Mouse (Mus musculus): ENCODE results near the gene Tpsg1.

The Tpsg1 gene

DNA sequence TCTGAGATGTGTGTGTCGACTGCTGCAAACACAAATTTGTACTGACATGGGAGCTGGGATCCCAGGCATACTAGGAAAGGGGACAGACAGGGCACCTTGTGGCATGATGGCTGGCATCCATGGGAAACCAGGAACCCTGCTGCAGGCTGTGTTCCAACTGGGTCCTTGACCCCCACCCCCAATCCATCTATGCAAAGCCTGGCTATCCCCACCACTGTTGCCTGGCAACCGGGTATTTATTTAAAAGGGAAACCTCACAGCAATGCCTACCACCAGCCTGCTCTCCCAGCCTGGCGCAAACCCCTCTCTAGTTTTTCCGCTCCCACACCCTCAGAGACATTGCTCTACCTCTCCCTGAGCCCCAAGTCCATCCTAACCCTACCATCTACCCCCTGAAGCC, 38.3 kb downstream of the Tpsg1 start:
- no peak for DNase-seq (ENCODE audit: low read depth, low spot score)

GRCm38 (mm10) chr17:25408302-25408999, 39.4 kb downstream of the Tpsg1 start:
- DNase-seq (ENCODE audit: low read depth, low spot score): no peak

DNA sequence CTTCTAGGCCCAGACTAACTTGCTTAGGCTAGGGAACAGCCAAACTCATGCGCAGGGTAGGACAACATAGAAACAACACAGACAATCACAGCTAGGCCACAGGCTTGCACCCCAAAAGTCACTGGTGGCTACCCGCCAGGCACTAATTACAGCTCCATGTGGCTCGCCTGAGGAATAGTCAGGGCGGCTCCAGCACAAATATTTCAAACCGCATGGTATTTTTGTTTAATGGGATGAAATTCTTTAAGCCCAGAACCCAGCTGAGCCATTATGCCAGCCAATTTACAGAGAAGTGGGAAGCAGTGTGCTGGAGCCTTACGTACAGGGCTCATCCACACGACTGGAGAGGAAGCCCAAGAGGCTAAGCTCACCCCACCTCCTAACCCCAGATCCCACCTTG, 40.5 kb downstream of the Tpsg1 start:
- no peak for DNase-seq (ENCODE audit: low read depth, low spot score)

DNA sequence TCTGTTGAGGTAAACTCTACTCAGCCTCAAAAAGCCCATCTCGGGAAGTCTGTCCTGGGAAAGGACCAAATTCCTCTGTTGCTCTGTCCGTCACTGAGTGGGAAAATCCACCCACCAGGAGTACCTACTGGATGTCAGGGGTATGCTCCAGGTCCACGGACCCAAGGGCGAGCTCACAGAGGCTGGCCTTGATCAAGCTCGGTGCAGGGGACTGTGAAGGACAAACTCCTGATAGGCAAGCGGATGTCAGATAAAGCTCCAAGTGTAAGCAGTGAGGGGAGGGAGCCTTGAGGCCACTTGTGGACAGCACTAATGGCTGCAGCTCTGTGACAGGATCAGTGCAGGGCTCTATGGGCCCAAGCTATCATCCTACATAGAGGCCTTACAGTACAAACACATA, 41.1 kb downstream of the Tpsg1 start:
- DNase-seq (ENCODE audit: low read depth, low spot score): no peak

DNA sequence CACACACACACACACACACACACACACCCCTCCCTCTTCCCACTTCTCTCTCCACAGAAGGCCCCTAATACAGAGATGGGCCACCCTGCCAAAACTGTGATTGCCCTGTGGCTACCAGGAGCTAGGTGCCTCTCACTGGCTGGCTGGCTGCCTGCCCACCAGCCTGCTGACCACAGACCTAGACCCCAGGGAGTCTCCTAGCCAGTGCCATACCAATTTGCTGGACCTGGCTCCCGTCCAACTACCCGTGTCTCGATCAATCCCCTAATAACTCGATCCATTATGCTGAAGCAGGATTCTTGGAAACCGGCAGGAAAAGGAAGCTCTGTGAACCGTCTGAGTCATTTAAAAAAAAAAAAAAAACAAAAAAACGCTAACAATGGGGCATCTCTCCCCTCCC, 41.7 kb downstream of the Tpsg1 start:
- no peak for DNase-seq (ENCODE audit: low read depth, low spot score)

DNA sequence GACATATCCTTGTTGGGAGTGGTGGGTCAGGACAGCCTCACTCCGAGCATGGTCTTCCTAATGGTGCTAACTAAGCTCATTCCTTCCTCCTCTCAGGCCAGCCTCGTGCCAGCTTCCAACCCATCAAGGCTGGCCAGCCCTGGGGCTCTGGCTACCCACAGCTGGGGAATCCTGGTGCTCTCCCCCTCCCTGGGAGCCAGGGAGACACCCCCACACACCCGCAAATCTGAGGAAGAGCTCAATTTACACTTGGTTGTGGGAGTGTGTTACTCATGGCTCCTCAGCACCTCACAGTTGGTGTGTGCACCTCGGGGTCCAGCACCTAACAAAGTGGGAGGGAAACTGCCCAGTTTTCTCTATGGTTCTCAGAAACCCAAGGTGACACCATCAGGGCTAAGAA, 42.2 kb downstream of the Tpsg1 start:
- no peak for DNase-seq (ENCODE audit: low read depth, low spot score)

- DNase-seq (ENCODE audit: low read depth, low spot score): no peak
Observed at GRCm38 (mm10) chr17:25414209-25414608, 45.1 kb downstream of the Tpsg1 start.

DNA sequence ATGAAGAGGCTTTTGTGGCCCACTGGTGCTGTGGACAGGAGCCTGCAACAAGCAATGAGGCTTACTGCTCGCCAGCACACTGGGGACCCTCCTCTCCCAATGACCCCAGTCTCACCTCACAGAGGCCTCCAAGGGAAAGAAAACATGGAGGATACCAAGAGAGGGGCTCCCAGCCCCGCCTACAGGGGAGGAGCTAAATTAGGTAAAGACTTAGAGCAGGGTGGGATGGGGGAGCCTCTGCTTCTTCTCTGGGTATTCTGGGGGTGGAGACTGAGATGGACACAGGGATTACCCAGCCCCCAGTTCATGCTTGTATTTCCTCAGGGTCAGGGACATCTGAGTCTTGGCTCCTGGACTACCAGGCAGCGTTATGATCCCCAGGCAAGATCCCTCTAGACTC, 45.8 kb downstream of the Tpsg1 start:
- DNase-seq (ENCODE audit: low read depth, low spot score): no peak

GRCm38 (mm10) chr17:25415421-25415913, 46.4 kb downstream of the Tpsg1 start:
- no peak for DNase-seq (ENCODE audit: low read depth, low spot score)

- no peak for DNase-seq (ENCODE audit: low read depth, low spot score)
Observed at GRCm38 (mm10) chr17:25416219-25416618, 47.1 kb downstream of the Tpsg1 start.

DNA sequence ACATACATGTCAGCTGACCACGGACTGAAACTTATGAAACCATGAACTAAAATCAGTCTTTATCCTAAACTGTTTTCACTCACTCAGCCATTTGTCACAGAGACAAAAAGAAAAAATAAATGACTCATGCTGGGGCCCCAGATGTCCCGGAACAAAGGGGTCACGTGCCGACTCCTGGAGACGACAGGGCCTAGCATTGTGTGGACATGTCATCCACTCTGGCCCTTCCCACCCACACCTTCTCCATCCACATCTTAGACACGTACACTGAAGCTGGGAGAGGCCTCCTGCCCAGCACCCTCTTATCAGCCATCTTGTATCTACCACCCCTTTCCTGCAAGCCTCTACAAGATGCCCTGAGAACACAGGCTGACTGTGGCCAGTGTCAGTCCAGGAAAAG, 48.9 kb downstream of the Tpsg1 start:
- no peak for DNase-seq (ENCODE audit: low read depth, low spot score)

DNA sequence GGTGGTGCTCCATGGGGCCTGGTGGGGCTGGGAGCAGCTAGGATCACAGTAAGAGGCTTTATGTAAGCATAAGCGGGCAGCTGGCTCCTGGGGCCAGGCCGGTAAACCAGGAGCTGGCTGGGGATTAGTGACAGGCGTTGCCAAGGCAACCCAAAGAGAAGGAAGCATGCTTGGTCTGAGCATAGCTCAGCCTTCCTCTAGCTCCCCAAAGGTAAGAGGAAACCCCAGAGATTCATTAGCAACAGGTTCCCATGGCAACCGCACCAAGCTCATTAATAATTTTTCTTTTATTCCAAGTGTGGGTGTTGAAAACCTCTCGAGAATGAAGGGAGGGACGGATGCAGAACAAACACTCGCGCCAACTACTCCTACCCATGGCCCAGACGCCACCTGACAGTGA, 49.9 kb downstream of the Tpsg1 start:
- DNase-seq (ENCODE audit: low read depth, low spot score): no peak

DNA sequence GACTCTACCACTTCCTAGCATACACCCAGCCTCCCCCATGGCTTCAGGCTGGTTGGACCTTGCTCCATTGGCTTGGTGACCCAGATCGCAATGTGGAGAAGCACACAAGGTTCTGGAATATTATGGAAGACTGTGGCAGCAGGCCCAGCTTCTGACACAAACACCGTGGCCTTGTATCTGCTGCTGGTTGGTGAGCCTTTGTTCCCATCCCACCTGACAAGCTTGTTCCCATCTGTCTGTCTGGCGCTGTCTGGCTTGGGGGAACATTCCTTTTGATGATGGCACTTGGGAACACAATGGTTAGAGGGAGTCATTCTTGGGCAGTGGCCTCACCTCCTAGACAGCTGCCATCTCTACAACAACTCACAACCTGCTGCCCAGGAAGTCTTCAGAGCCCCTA, 51.9 kb downstream of the Tpsg1 start:
- no peak for DNase-seq (ENCODE audit: low read depth, low spot score)

Measured in skeletal muscle tissue, adult 2 months (tissue).